Mouse (Mus musculus): ENCODE data around the gene Ppm1e. TPM values are rescaled to one million over a fixed set of nuclear protein-coding genes. Genes with fewer than 3 reads are reported as not detected.

The Ppm1e gene
- total and polyA plus RNA-seq, 2 experiments from 2014 or later: 20.8 to 78.4 TPM

DNA sequence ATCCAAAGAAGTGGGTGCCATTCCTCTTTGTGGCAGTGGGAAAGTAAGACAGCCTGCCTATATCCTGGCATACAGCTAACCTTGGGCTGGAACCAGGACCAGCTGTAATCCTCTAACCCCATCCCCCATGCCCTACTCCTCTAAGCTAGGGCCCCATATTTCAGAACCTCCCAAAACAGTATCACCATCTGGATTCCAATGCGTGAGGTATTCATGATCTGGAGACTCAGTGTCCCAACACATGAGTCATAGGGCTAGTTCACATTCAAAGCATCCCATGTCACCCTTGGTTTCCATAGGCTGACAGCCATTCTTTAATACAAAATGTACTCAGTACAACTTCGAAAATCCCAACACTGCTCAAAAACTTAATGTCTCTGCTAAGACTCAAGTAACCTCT lies 63.2 kb downstream of the Ppm1e start:
- ATAC-seq (ENCODE audit: low FRiP score) (no peak), DNase-seq (ENCODE audit: low spot score) (no peak)
- Histone ChIP-seq H3K4me3 (ENCODE audit: low read depth, low read length) (no peak overlapping the region), H3K4me1 (ENCODE audit: insufficient read depth, low read length) (no peaks in the 10 kb centered on the region), H3K9me3 (ENCODE audit: low read length) (no peaks in the 10 kb centered on the region), H3K4me2 (ENCODE audit: low read depth, low read length, poor library complexity, severe bottlenecking) (no peak overlapping the region), H3K27ac (ENCODE audit: low read depth, low read length) (no peak overlapping the region), H3K9ac (replicated peaks; ENCODE audit: low read length, poor library complexity, severe bottlenecking) (no peak overlapping the region), H3K27me3 (ENCODE audit: insufficient read depth, low read length) (no peaks in the 10 kb centered on the region), H3K36me3 (ENCODE audit: insufficient read depth, low read length) (no peaks in the 10 kb centered on the region)
- no peak for TF ChIP-seq CTCF (IDR thresholded peaks at IDR 0.05)
- WGBS: 100% methylated on average over 2 of the region's 2 CpGs

DNA sequence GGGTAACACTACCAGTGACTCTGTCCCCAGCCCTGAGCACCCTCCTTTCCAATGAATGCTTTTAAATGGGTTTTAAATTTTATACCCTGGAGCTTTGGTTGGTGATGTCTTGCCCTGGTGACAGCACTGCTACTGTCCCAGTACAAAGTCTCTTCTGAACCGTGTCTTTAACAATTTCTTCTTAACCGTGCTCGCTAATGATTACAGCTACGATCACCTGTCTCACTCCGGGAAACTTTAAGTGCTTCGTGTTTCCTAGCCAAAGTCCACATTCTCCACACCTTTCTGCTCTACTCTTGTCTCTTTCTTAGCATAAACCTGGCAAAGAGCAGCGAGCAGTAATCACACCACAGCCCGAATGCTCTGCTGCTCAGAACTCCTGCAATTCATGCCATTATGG lies 69.5 kb downstream of the Ppm1e start:
- Histone ChIP-seq H3K4me3 (ENCODE audit: low read depth, low read length) (no peak overlapping the region), H3K4me1 (ENCODE audit: insufficient read depth, low read length) (no peaks in the 10 kb centered on the region), H3K27ac (ENCODE audit: low read depth, low read length) (no peak overlapping the region), H3K27me3 (ENCODE audit: insufficient read depth, low read length) (no peaks in the 10 kb centered on the region), H3K36me3 (ENCODE audit: insufficient read depth, low read length) (no peaks in the 10 kb centered on the region), H3K4me2 (ENCODE audit: low read depth, low read length, poor library complexity, severe bottlenecking) (no peak overlapping the region), H3K9me3 (ENCODE audit: low read length) (no peaks in the 10 kb centered on the region), H3K9ac (replicated peaks; ENCODE audit: low read length, poor library complexity, severe bottlenecking) (no peak overlapping the region)
- 90% methylated on average over 8 of the region's 8 CpGs for WGBS
- TF ChIP-seq CTCF (IDR thresholded peaks at IDR 0.05): no peak
- no peak for DNase-seq (ENCODE audit: low spot score)
- ATAC-seq (ENCODE audit: low FRiP score): no peak

DNA sequence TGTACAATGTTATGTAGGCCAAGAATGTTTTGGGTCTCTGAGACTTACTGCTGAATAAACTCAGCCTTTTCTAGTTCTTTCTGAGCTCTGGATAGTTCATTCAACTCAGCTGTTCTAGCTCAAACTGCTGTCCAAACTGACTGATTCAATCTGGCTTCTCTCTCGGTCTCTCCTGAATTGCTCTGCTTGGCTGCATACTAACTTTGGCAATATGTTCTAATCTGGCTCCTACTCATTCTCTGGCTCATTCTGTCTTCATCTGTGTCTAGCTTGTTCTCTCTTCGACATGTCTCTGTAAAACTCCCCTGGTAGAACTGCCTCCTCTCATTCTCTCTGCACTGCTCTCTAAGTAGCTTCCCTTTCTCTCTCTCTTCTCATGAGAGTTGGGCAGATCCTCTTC lies 72.6 kb downstream of the Ppm1e start:
- Histone ChIP-seq H3K27me3 (ENCODE audit: insufficient read depth, low read length) (no peaks in the 10 kb centered on the region), H3K4me1 (ENCODE audit: insufficient read depth, low read length) (no peaks in the 10 kb centered on the region), H3K4me3 (ENCODE audit: low read depth, low read length) (no peak overlapping the region), H3K36me3 (ENCODE audit: insufficient read depth, low read length) (no peaks in the 10 kb centered on the region), H3K9ac (replicated peaks; ENCODE audit: low read length, poor library complexity, severe bottlenecking) (no peak overlapping the region), H3K27ac (ENCODE audit: low read depth, low read length) (no peak overlapping the region), H3K4me2 (ENCODE audit: low read depth, low read length, poor library complexity, severe bottlenecking) (no peak overlapping the region), H3K9me3 (ENCODE audit: low read length) (no peaks in the 10 kb centered on the region)
- ATAC-seq (ENCODE audit: low FRiP score) (no peak), DNase-seq (ENCODE audit: low spot score) (no peak)
- no peak for TF ChIP-seq CTCF (IDR thresholded peaks at IDR 0.05)
- WGBS: 93% methylated on average over 2 of the region's 2 CpGs

DNA sequence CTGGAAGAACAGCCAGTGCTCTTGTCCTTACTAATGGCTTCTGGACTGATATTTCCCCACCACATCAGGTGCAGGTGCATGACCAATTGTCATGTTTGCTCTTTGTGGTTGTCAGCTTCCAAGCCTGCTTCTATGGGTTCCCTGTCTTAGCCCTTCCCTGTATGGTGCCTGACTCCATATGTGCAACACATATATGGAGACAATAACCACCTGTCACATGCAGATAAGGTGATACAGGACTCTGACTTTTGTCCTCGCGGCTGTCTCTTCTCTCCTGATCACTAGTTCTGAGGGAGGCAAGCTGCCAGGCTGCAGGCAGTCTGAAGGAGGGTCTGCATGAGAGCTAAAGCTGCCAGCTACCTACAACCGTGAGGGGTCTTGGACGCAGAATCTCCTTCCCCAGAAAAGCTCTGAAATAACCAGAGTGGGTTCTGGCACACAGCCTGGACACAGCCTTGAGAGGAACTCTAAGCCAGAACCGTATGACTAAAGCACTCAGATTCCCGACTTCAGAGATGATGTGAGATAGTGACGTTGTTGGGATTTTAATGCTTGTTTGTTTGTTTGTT lies 76.8 kb downstream of the Ppm1e start:
- Histone ChIP-seq H3K4me2 (ENCODE audit: low read depth, low read length, poor library complexity, severe bottlenecking) (no peak overlapping the region), H3K27me3 (ENCODE audit: insufficient read depth, low read length) (no peaks in the 10 kb centered on the region), H3K9me3 (ENCODE audit: low read length) (no peaks in the 10 kb centered on the region), H3K36me3 (ENCODE audit: insufficient read depth, low read length) (no peaks in the 10 kb centered on the region), H3K9ac (replicated peaks; ENCODE audit: low read length, poor library complexity, severe bottlenecking) (no peak overlapping the region), H3K4me3 (ENCODE audit: low read depth, low read length) (no peak overlapping the region), H3K4me1 (ENCODE audit: insufficient read depth, low read length) (no peaks in the 10 kb centered on the region), H3K27ac (ENCODE audit: low read depth, low read length) (no peak overlapping the region)
- no peak for TF ChIP-seq CTCF (IDR thresholded peaks at IDR 0.05)
- ATAC-seq (ENCODE audit: low FRiP score): no peak
- WGBS: 69% methylated on average over 7 of the region's 7 CpGs
- peak; percentile 51 for DNase-seq (ENCODE audit: low spot score)

DNA sequence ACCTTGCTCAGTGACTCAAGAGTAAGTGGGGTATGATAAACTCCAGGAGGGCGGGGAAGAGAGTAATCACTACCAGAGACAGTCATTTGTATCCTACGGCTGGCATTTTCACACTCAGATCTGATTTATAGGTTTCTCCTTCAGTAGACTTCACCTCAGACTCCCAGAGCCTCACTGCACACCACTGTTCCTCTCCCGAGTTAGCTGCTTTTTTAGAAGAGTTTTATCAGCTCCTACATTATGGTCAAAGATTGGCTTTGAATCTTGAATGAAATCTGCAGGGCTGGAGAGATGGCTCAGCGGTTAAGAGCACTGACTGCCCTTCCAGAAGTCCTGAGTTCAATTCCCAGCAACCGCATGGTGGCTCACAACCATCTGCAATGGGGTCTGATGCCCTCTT lies 79.4 kb downstream of the Ppm1e start:
- WGBS: 86% methylated on average over 5 of the region's 5 CpGs

DNA sequence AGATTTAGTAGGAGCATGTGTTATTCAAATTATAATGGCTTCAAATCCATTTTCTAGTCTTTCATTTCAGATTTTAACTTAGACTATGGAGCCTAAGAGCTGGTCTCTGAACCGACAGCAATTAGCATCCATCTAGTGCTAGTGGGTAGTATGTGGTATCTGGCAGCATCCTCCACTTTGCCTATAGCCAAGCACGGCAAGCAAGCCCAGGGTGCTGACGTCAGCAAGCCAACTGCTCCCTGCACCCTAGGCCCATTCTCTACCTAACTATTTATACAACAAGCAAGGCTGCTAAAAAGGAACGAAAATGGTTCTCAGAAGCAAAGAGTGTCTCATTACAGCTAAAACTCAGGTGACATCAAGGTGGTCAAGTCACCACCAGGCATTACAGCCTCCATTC lies 80.0 kb downstream of the Ppm1e start:
- no peaks in the 10 kb centered on the region; the same call in 1 of the 2 replicates for H3K4me1 ChIP-seq (ENCODE audit: insufficient read depth, low read length)
- no peak for ATAC-seq (ENCODE audit: low FRiP score)
- H3K4me3 ChIP-seq (ENCODE audit: low read depth, low read length): no peak overlapping the region
- no peaks in the 10 kb centered on the region for H3K27me3 ChIP-seq (ENCODE audit: insufficient read depth, low read length)
- no peaks in the 10 kb centered on the region; the same call in 1 of the 2 replicates for H3K36me3 ChIP-seq (ENCODE audit: insufficient read depth, low read length)
- H3K27ac ChIP-seq (ENCODE audit: low read depth, low read length): no peak overlapping the region
- WGBS: 79% methylated on average over 4 of the region's 4 CpGs
- TF ChIP-seq CTCF (IDR thresholded peaks at IDR 0.05): no peak
- no peak for DNase-seq (ENCODE audit: low spot score)
- H3K9me3 ChIP-seq (ENCODE audit: low read length): no peaks in the 10 kb centered on the region
- no peak overlapping the region for H3K9ac ChIP-seq (replicated peaks; ENCODE audit: low read length, poor library complexity, severe bottlenecking)
- no peak overlapping the region for H3K4me2 ChIP-seq (ENCODE audit: low read depth, low read length, poor library complexity, severe bottlenecking)

More for the DNA sequence above, 79.4 kb downstream of the Ppm1e start:
- ATAC-seq (ENCODE audit: low FRiP score): no peak
- no peak for DNase-seq (ENCODE audit: low spot score)
- H3K27me3 ChIP-seq (ENCODE audit: insufficient read depth, low read length): no peaks in the 10 kb centered on the region
- no peak overlapping the region for H3K4me2 ChIP-seq (ENCODE audit: low read depth, low read length, poor library complexity, severe bottlenecking)
- H3K27ac ChIP-seq (ENCODE audit: low read depth, low read length): no peak overlapping the region
- no peak overlapping the region for H3K4me3 ChIP-seq (ENCODE audit: low read depth, low read length)
- H3K9ac ChIP-seq (replicated peaks; ENCODE audit: low read length, poor library complexity, severe bottlenecking): no peak overlapping the region
- no peaks in the 10 kb centered on the region; the same call in 1 of the 2 replicates for H3K36me3 ChIP-seq (ENCODE audit: insufficient read depth, low read length)
- no peaks in the 10 kb centered on the region; the same call in 1 of the 2 replicates for H3K4me1 ChIP-seq (ENCODE audit: insufficient read depth, low read length)
- TF ChIP-seq CTCF (IDR thresholded peaks at IDR 0.05): no peak
- no peaks in the 10 kb centered on the region for H3K9me3 ChIP-seq (ENCODE audit: low read length)

All from midbrain, postnatal 0 days (tissue).